Mouse (Mus musculus) MEL (cell line): ENCODE measurements around the gene Pimreg. TPM values are rescaled to one million over a fixed set of nuclear protein-coding genes. Genes with fewer than 3 reads are reported as not detected.

Experiments
- DNase-seq: peaks from one replicate; pipeline ENCODE4 v3.0.0; 2011; ENCODE audit warnings: low read depth, low spot score
- H3K27ac ChIP-seq: 2 replicates; pipeline ENCODE4 v1.5.1; 2012; ENCODE audit warnings: low read depth, mild to moderate bottlenecking, control low read depth, low read length, moderate library complexity; ENCODE audit not compliant: control insufficient read depth
- H3K27me3 ChIP-seq, 2 experiments: fragments of 150-350 bp in 1 of 2; sonication (generic) in 1 of 2; 2 replicates each; pipeline ENCODE4 v1.6.1; 2012; ENCODE audit warnings: low read length in 2 of 2, mild to moderate bottlenecking in 2 of 2, improper control_type of control experiment in 1 of 2, moderate library complexity in 1 of 2; ENCODE audit not compliant: insufficient read depth in 2 of 2, control insufficient read depth in 1 of 2
- H3K36me3 ChIP-seq, 2 experiments: 2 replicates each; pipeline ENCODE4 v1.6.1; 2012 to 2014; ENCODE audit warnings: low read length in 2 of 2, improper control_type of control experiment in 1 of 2, inconsistent platforms in 1 of 2, mild to moderate bottlenecking in 1 of 2; ENCODE audit not compliant: insufficient read depth in 2 of 2, control insufficient read depth in 1 of 2
- H3K4me1 ChIP-seq, 2 experiments: fragments of 150-350 bp in 1 of 2; sonication (generic) in 1 of 2; 2 replicates each; pipeline ENCODE4 v1.6.1; 2012; ENCODE audit warnings: low read length in 2 of 2, improper control_type of control experiment in 1 of 2, mild to moderate bottlenecking in 1 of 2; ENCODE audit not compliant: insufficient read depth in 2 of 2, control insufficient read depth in 1 of 2
- H3K4me3 ChIP-seq, 2 experiments: fragments of 150-350 bp in 1 of 2; sonication (generic) in 1 of 2; 2 replicates each; pipeline ENCODE4 v1.5.1; 2012; ENCODE audit warnings: low read depth in 2 of 2, low read length in 2 of 2, mild to moderate bottlenecking in 2 of 2, moderate library complexity in 2 of 2, control low read depth in 1 of 2, improper control_type of control experiment in 1 of 2; ENCODE audit not compliant: control insufficient read depth in 1 of 2, insufficient read depth in 1 of 2
- H3K79me2 ChIP-seq: 2 replicates; pipeline ENCODE4 v1.6.1; 2012; ENCODE audit warnings: mild to moderate bottlenecking, low read length, moderate library complexity; ENCODE audit not compliant: control insufficient read depth, poor library complexity, insufficient read depth
- H3K9ac ChIP-seq: 2 replicates; pipeline ENCODE4 v1.6.1; 2012; ENCODE audit warnings: low read depth, mild to moderate bottlenecking, control low read depth, low read length, moderate library complexity; ENCODE audit not compliant: control insufficient read depth, poor library complexity, severe bottlenecking
- H3K9me3 ChIP-seq: fragments of 150-350 bp; sonication (generic); replicated peaks from 2 replicates; pipeline ENCODE4 v1.6.1; 2012; ENCODE audit warnings: mild to moderate bottlenecking, low read length, improper control_type of control experiment, moderate library complexity; ENCODE audit not compliant: insufficient read depth
- BHLHE40 ChIP-seq: IDR thresholded peaks from 2 replicates; pipeline ENCODE4 v1.6.1; 2012; ENCODE audit warnings: low read depth, mild to moderate bottlenecking, inconsistent platforms, low read length, improper control_type of control experiment, borderline replicate concordance
- CHD1 ChIP-seq: IDR thresholded peaks from 2 replicates; pipeline ENCODE4 v1.6.1; 2012; ENCODE audit warnings: low read depth, mild to moderate bottlenecking, inconsistent platforms, low read length, improper control_type of control experiment
- E2F4 ChIP-seq: IDR thresholded peaks from 2 replicates; pipeline ENCODE4 v1.6.1; 2011; ENCODE audit warnings: low read depth, low read length, improper control_type of control experiment, borderline replicate concordance
- ELF1 ChIP-seq: IDR thresholded peaks from 2 replicates; pipeline ENCODE4 v1.6.1; 2014; ENCODE audit warnings: low read depth, mild to moderate bottlenecking, inconsistent platforms, low read length, improper control_type of control experiment, moderate library complexity
- EP300 ChIP-seq, 2 experiments: IDR thresholded peaks; 2 replicates each; pipeline ENCODE4 v1.6.1; 2011; ENCODE audit warnings: improper control_type of control experiment in 2 of 2, low read length in 2 of 2, low read depth in 1 of 2, mild to moderate bottlenecking in 1 of 2
- ETS1 ChIP-seq: IDR thresholded peaks from 2 replicates; pipeline ENCODE4 v1.6.1; 2012; ENCODE audit warnings: low read depth, mild to moderate bottlenecking, inconsistent platforms, low read length, improper control_type of control experiment, moderate library complexity
- GABPA ChIP-seq: IDR thresholded peaks from 2 replicates; pipeline ENCODE4 v1.6.1; 2012; ENCODE audit warnings: low read depth, mild to moderate bottlenecking, inconsistent platforms, low read length, improper control_type of control experiment, moderate library complexity
- GATA1 ChIP-seq: IDR thresholded peaks from 2 replicates; pipeline ENCODE4 v1.6.1; 2011; ENCODE audit warnings: low read depth, low read length, improper control_type of control experiment
- JUND ChIP-seq: IDR thresholded peaks from 2 replicates; pipeline ENCODE4 v1.6.1; 2011; ENCODE audit warnings: low read depth, mild to moderate bottlenecking, improper control_type of control experiment, low read length
- MAFK ChIP-seq: IDR thresholded peaks from 2 replicates; pipeline ENCODE4 v1.6.1; 2011; ENCODE audit warnings: low read depth, mild to moderate bottlenecking, low read length, improper control_type of control experiment, borderline replicate concordance
- MAX ChIP-seq: IDR thresholded peaks from 2 replicates; pipeline ENCODE4 v1.6.1; 2011; ENCODE audit warnings: low read length, improper control_type of control experiment
- MYB ChIP-seq: IDR thresholded peaks from 2 replicates; pipeline ENCODE4 v1.6.1; 2011; ENCODE audit warnings: mild to moderate bottlenecking, low read depth, low read length, improper control_type of control experiment
- MYC ChIP-seq: IDR thresholded peaks from 2 replicates; pipeline ENCODE4 v1.6.1; 2011; ENCODE audit warnings: low read depth, mild to moderate bottlenecking, low read length, improper control_type of control experiment, moderate library complexity
- NRF1 ChIP-seq: IDR thresholded peaks from 2 replicates; pipeline ENCODE4 v1.6.1; 2014; ENCODE audit warnings: low read depth, mild to moderate bottlenecking, inconsistent platforms, low read length, improper control_type of control experiment, moderate library complexity; ENCODE audit not compliant: poor library complexity, insufficient read depth, severe bottlenecking
- POLR2AphosphoS2 ChIP-seq: IDR thresholded peaks from 2 replicates; pipeline ENCODE4 v1.6.1; 2011; ENCODE audit warnings: low read length, improper control_type of control experiment
- RCOR1 ChIP-seq: IDR thresholded peaks from 2 replicates; pipeline ENCODE4 v1.6.1; 2012; ENCODE audit warnings: low read depth, mild to moderate bottlenecking, inconsistent platforms, low read length, improper control_type of control experiment
- SIN3A ChIP-seq: IDR thresholded peaks from 2 replicates; pipeline ENCODE4 v1.6.1; 2012; ENCODE audit warnings: low read length, improper control_type of control experiment, inconsistent platforms
- TBP ChIP-seq: IDR thresholded peaks from 2 replicates; pipeline ENCODE4 v1.8.0; 2011; ENCODE audit warnings: low read depth, low read length, improper control_type of control experiment
- UBTF ChIP-seq: IDR thresholded peaks from 2 replicates; pipeline ENCODE4 v1.6.1; 2012; ENCODE audit warnings: low read depth, mild to moderate bottlenecking, inconsistent platforms, low read length, improper control_type of control experiment, moderate library complexity, borderline replicate concordance; ENCODE audit not compliant: insufficient read depth
- USF2 ChIP-seq, 2 experiments: IDR thresholded peaks; 2 replicates each; pipeline ENCODE4 v1.6.1; 2011 to 2012; ENCODE audit warnings: improper control_type of control experiment in 2 of 2, low read length in 2 of 2, borderline replicate concordance in 1 of 2, inconsistent platforms in 1 of 2, low read depth in 1 of 2, mild to moderate bottlenecking in 1 of 2; ENCODE audit not compliant: insufficient read depth in 1 of 2
- ZC3H11A ChIP-seq: IDR thresholded peaks from 2 replicates; pipeline ENCODE4 v1.6.1; 2012; ENCODE audit warnings: low read depth, mild to moderate bottlenecking, inconsistent platforms, low read length, improper control_type of control experiment
- ZNF384 ChIP-seq: IDR thresholded peaks from 2 replicates; pipeline ENCODE4 v1.6.1; 2012; ENCODE audit warnings: low read depth, mild to moderate bottlenecking, inconsistent platforms, low read length, improper control_type of control experiment
- polyA plus RNA-seq, 2 experiments: library from polyadenylated mRNA; stranded (reverse) in 1 of 2; unstranded in 1 of 2; fragments of >175 nt in 1 of 2; fragments of >200 nt in 1 of 2; gene quantifications; 2 replicates each; pipeline versions ENCODE4 v1.2.1 to v1.2.4; 2012; ENCODE audit warnings: low replicate concordance in 2 of 2, low read depth in 1 of 2; ENCODE audit not compliant: insufficient read length in 2 of 2, insufficient read depth in 1 of 2, missing spikeins in 1 of 2
- total RNA-seq: library from RNA; depleted of rRNA; stranded (reverse); fragments of 300-350 nt; gene quantifications from 2 replicates; pipeline ENCODE4 v1.2.3, GENCODE M21; 2012

Pimreg gene
- total and polyA plus RNA-seq, 3 experiments, result 24.3 to 45.3 TPM; not detected in 1

DNA sequence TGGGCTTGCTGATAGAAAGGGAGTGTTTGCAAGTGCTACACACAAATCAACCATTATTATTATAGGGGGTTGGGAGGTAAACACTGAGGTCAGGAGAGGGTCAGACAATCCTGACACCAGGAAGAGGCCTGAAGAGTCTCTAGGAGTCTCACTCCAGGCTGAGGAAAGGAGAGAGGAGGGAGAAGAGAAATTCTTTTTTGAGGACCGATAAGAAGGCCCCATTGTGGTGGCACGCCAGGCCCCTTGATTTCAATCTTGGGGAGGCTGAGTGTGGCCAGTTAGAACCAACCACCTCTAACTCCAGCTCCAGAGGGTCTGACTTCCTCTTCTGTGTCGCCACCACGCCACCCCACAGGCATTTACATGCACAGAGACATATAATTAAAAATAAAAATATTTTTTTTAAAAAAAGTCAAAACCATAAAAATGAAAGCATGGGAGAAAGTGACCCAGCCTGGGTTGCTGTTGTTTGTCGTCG is 503 bp upstream of the Pimreg start:
- Histone ChIP-seq H3K27ac (peak overlapping the region; percentile 89), H3K36me3 (peaks cover 0 to 11% of the 10 kb centered on the region in 2 experiments; a peak in 2 of 4 replicates), H3K9ac (peak overlapping the region; percentile 74), H3K4me1 (peaks cover 2 to 18% of the 10 kb centered on the region in 2 experiments; a peak in 3 of 4 replicates), H3K27me3 (no peaks in the 10 kb centered on the region)
- peak; percentile 87 for DNase-seq
- TF ChIP-seq USF2 (IDR thresholded peaks at IDR 0.05; ENCODE audit: borderline replicate concordance in 1 of 2, insufficient read depth in 1 of 2, low read depth in 1 of 2, low read length in 2 of 2) (no peak), ELF1 (no peak), ZNF384 (no peak), MAFK (no peak), ETS1 (no peak), POLR2AphosphoS2 (no peak), RCOR1 (0 out of 2 replicates have a peak, but pooled peaks have one; percentile 23), E2F4 (no peak), JUND (no peak), TBP (no peak), UBTF (no peak), MYB (no peak), MYC (peak; percentile 58; the same call in 1 of the 2 replicates), EP300 (IDR thresholded peaks at IDR 0.05; ENCODE audit: low read depth in 1 of 2, low read length in 2 of 2) (peak in 1 of 2 experiments; percentile 46; a peak in 2 of 4 replicates), GATA1 (peak; percentile 75), ZC3H11A (no peak), BHLHE40 (peak; percentile 63; the same call in 1 of the 2 replicates), GABPA (no peak), SIN3A (no peak), CHD1 (no peak)
- TF ChIP-seq, all 39 proteins: peak for 5
- peaks cover 8% of the 10 kb centered on the region for H3K79me2 ChIP-seq
- peak overlapping the region; percentile 70 to 76 for H3K4me3 ChIP-seq
- no peaks in the 10 kb centered on the region for H3K9me3 ChIP-seq

DNA sequence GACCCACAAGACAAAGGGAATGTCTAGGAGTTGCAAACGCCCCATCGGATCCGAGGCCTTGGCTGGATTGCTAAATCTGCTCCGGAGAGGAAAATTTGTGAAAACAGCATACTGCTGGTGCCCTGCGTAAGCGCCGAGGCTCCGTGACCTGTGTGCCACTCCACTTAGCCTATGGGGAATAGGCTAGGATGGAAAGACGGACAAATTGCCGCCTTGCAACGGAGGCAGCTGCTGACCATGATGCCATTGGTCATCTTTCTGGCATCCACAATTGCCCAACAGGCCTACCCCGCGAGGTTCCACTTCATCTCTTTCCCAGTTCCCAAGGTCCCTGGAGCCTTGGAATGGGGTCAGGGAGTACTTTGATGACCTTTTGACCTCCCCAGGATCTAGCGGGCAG is 799 bp downstream of the Pimreg start:
- Histone ChIP-seq H3K79me2 (peaks cover 8% of the 10 kb centered on the region), H3K4me3 (peak overlapping the region; percentile 75 to 76), H3K9me3 (no peaks in the 10 kb centered on the region), H3K4me1 (peaks cover 2 to 15% of the 10 kb centered on the region in 2 experiments; a peak in 3 of 4 replicates), H3K27me3 (no peaks in the 10 kb centered on the region), H3K36me3 (peaks cover 0 to 11% of the 10 kb centered on the region in 2 experiments; a peak in 2 of 4 replicates), H3K27ac (no peak overlapping the region), H3K9ac (peak overlapping the region; percentile 72)
- no peak for TF ChIP-seq USF2 (IDR thresholded peaks at IDR 0.05; ENCODE audit: borderline replicate concordance in 1 of 2, insufficient read depth in 1 of 2, low read depth in 1 of 2, low read length in 2 of 2)
- 0 out of 2 replicates have a peak, but pooled peaks have one; percentile 31 for TF ChIP-seq MYC
- 0 out of 2 replicates have a peak, but pooled peaks have one; percentile 2 for TF ChIP-seq NRF1
- 0 out of 2 replicates have a peak, but pooled peaks have one; percentile 14 for TF ChIP-seq MAX
- DNase-seq, result no peak
